Mouse (Mus musculus): ENCODE results near the gene Efhd2. TPM values are rescaled to one million over a fixed set of nuclear protein-coding genes. Genes with fewer than 3 reads are reported as not detected.

Efhd2 gene
- polyA plus RNA-seq, 1 experiment from 2014 or later, result 45.8 TPM

GRCm38 (mm10) chr4:141879875-141880274 is 5.2 kb upstream of the Efhd2 start:
- no peak overlapping the region for H3K27ac ChIP-seq (replicated peaks)
- peaks cover 27% of the 10 kb centered on the region for H3K4me1 ChIP-seq (replicated peaks)
- ATAC-seq (ENCODE audit: insufficient read depth), result no peak
- H3K36me3 ChIP-seq (replicated peaks), result no peaks in the 10 kb centered on the region
- 64% methylated on average over 9 of the region's 9 CpGs for WGBS (ENCODE audit: insufficient replicate concordance)
- no peak overlapping the region for H3K4me3 ChIP-seq (replicated peaks)
- no peak overlapping the region for H3K9ac ChIP-seq
- H3K27me3 ChIP-seq, result peaks cover 55% of the 10 kb centered on the region
- no peak overlapping the region for H3K4me2 ChIP-seq
- H3K9me3 ChIP-seq (replicated peaks), result no peaks in the 10 kb centered on the region

GRCm38 (mm10) chr4:141879074-141879473 is 4.4 kb upstream of the Efhd2 start:
- Histone ChIP-seq H3K27me3 (peaks cover 55% of the 10 kb centered on the region), H3K4me3 (replicated peaks) (no peak overlapping the region), H3K4me2 (no peak overlapping the region), H3K36me3 (replicated peaks) (no peaks in the 10 kb centered on the region), H3K27ac (replicated peaks) (no peak overlapping the region), H3K9me3 (replicated peaks) (no peaks in the 10 kb centered on the region), H3K9ac (no peak overlapping the region), H3K4me1 (replicated peaks) (peaks cover 32% of the 10 kb centered on the region)
- no peak for ATAC-seq (ENCODE audit: insufficient read depth)
- 50% methylated on average over 4 of the region's 4 CpGs for WGBS (ENCODE audit: insufficient replicate concordance)

GRCm38 (mm10) chr4:141878621-141879020 is 3.9 kb upstream of the Efhd2 start:
- no peak overlapping the region for H3K9ac ChIP-seq
- no peak for ATAC-seq (ENCODE audit: insufficient read depth)
- peaks cover 53% of the 10 kb centered on the region for H3K27me3 ChIP-seq
- H3K4me3 ChIP-seq (replicated peaks), result no peak overlapping the region
- peaks cover 36% of the 10 kb centered on the region for H3K4me1 ChIP-seq (replicated peaks)
- H3K36me3 ChIP-seq (replicated peaks), result no peaks in the 10 kb centered on the region
- H3K4me2 ChIP-seq, result no peak overlapping the region
- H3K27ac ChIP-seq (replicated peaks), result no peak overlapping the region
- H3K9me3 ChIP-seq (replicated peaks), result no peaks in the 10 kb centered on the region
- 35% methylated on average over 7 of the region's 7 CpGs for WGBS (ENCODE audit: insufficient replicate concordance)

- peak overlapping the region; percentile 29; the same call in 1 of the 2 replicates for H3K9ac ChIP-seq
- peaks cover 45% of the 10 kb centered on the region for H3K27me3 ChIP-seq
- H3K4me3 ChIP-seq (replicated peaks), result peak overlapping the region; percentile 87
- H3K9me3 ChIP-seq (replicated peaks), result no peaks in the 10 kb centered on the region
- peaks cover 58% of the 10 kb centered on the region for H3K4me1 ChIP-seq (replicated peaks)
- H3K4me2 ChIP-seq, result peak overlapping the region; percentile 99
- H3K36me3 ChIP-seq (replicated peaks), result peaks cover 6% of the 10 kb centered on the region
- no peak for ATAC-seq (ENCODE audit: insufficient read depth)
- peak overlapping the region; percentile 88 for H3K27ac ChIP-seq (replicated peaks)
- 11% methylated on average over 8 of the region's 8 CpGs for WGBS (ENCODE audit: insufficient replicate concordance)
These were observed 875 bp upstream of the Efhd2 start for GRCm38 (mm10) chr4:141875481-141876108.

- Histone ChIP-seq H3K9ac (peak overlapping the region; percentile 84), H3K36me3 (replicated peaks) (peaks cover 13% of the 10 kb centered on the region), H3K4me1 (replicated peaks) (peaks cover 73% of the 10 kb centered on the region), H3K4me2 (peak overlapping the region; percentile 99), H3K27ac (replicated peaks) (peak overlapping the region; percentile 88), H3K4me3 (replicated peaks) (peak overlapping the region; percentile 87), H3K27me3 (peaks cover 33% of the 10 kb centered on the region), H3K9me3 (replicated peaks) (no peaks in the 10 kb centered on the region)
- no peak for ATAC-seq (ENCODE audit: insufficient read depth)
- 1% methylated on average over 19 of the region's 19 CpGs for WGBS (ENCODE audit: insufficient replicate concordance)
These were observed 564 bp downstream of the Efhd2 start for GRCm38 (mm10) chr4:141874111-141874600.

- 0 out of 2 replicates have a peak overlapping the region, but pooled peaks have one; percentile 84 for H3K9ac ChIP-seq
- H3K27ac ChIP-seq (replicated peaks), result peak overlapping the region; percentile 31; the same call in 1 of the 2 replicates
- peaks cover 22% of the 10 kb centered on the region for H3K27me3 ChIP-seq
- no peak for ATAC-seq (ENCODE audit: insufficient read depth)
- peaks cover 18% of the 10 kb centered on the region for H3K36me3 ChIP-seq (replicated peaks)
- peak overlapping the region; percentile 99 for H3K4me2 ChIP-seq
- H3K4me3 ChIP-seq (replicated peaks), result peak overlapping the region; percentile 87
- H3K4me1 ChIP-seq (replicated peaks), result peaks cover 81% of the 10 kb centered on the region
- WGBS (ENCODE audit: insufficient replicate concordance), result 74% methylated on average over 9 of the region's 9 CpGs
- H3K9me3 ChIP-seq (replicated peaks), result no peaks in the 10 kb centered on the region
These were observed 1.7 kb downstream of the Efhd2 start for GRCm38 (mm10) chr4:141872977-141873376.

GRCm38 (mm10) chr4:141871909-141872308 is 2.8 kb downstream of the Efhd2 start:
- Histone ChIP-seq H3K4me1 (replicated peaks) (peaks cover 90% of the 10 kb centered on the region), H3K27me3 (0 out of 2 replicates have a peak, but pooled peaks cover 11% of the 10 kb centered on the region), H3K4me2 (peak overlapping the region; percentile 99), H3K9ac (no peak overlapping the region), H3K9me3 (replicated peaks) (no peaks in the 10 kb centered on the region), H3K36me3 (replicated peaks) (peaks cover 18% of the 10 kb centered on the region), H3K27ac (replicated peaks) (peak overlapping the region; percentile 59), H3K4me3 (replicated peaks) (peak overlapping the region; percentile 87; the same call in 1 of the 2 replicates)
- no peak for ATAC-seq (ENCODE audit: insufficient read depth)
- 75% methylated on average over 9 of the region's 9 CpGs for WGBS (ENCODE audit: insufficient replicate concordance)

- Histone ChIP-seq H3K4me1 (replicated peaks) (peaks cover 86% of the 10 kb centered on the region), H3K9me3 (replicated peaks) (no peaks in the 10 kb centered on the region), H3K4me3 (replicated peaks) (peak overlapping the region; percentile 87; the same call in 1 of the 2 replicates), H3K9ac (no peak overlapping the region), H3K36me3 (replicated peaks) (peaks cover 18% of the 10 kb centered on the region), H3K27me3 (0 out of 2 replicates have a peak, but pooled peaks cover 8% of the 10 kb centered on the region), H3K27ac (replicated peaks) (peak overlapping the region; percentile 59; the same call in 1 of the 2 replicates), H3K4me2 (peak overlapping the region; percentile 99)
- 76% methylated on average over 3 of the region's 3 CpGs for WGBS (ENCODE audit: insufficient replicate concordance)
- no peak for ATAC-seq (ENCODE audit: insufficient read depth)
These were observed 3.4 kb downstream of the Efhd2 start for GRCm38 (mm10) chr4:141871333-141871725.

GRCm38 (mm10) chr4:141870666-141871332 is 3.9 kb downstream of the Efhd2 start:
- no peaks in the 10 kb centered on the region for H3K9me3 ChIP-seq (replicated peaks)
- H3K27me3 ChIP-seq, result 0 out of 2 replicates have a peak, but pooled peaks cover 3% of the 10 kb centered on the region
- WGBS (ENCODE audit: insufficient replicate concordance), result 67% methylated on average over 11 of the region's 11 CpGs
- ATAC-seq (ENCODE audit: insufficient read depth), result no peak
- peaks cover 81% of the 10 kb centered on the region for H3K4me1 ChIP-seq (replicated peaks)
- H3K4me2 ChIP-seq, result peak overlapping the region; percentile 99
- peak overlapping the region; percentile 53; the same call in 1 of the 2 replicates for H3K27ac ChIP-seq (replicated peaks)
- no peak overlapping the region for H3K9ac ChIP-seq
- H3K4me3 ChIP-seq (replicated peaks), result 0 out of 2 replicates have a peak overlapping the region, but pooled peaks have one; percentile 87
- peaks cover 19% of the 10 kb centered on the region for H3K36me3 ChIP-seq (replicated peaks)

- no peaks in the 10 kb centered on the region for H3K9me3 ChIP-seq (replicated peaks)
These were observed 5.1 kb downstream of the Efhd2 start for GRCm38 (mm10) chr4:141869436-141870215.

More at GRCm38 (mm10) chr4:141869436-141870215, 5.1 kb downstream of the Efhd2 start:
- Histone ChIP-seq H3K4me3 (replicated peaks) (no peak overlapping the region), H3K27ac (replicated peaks) (peak overlapping the region; percentile 38; the same call in 1 of the 2 replicates), H3K9ac (0 out of 2 replicates have a peak overlapping the region, but pooled peaks have one; percentile 12), H3K4me2 (no peak overlapping the region), H3K27me3 (no peaks in the 10 kb centered on the region), H3K4me1 (replicated peaks) (peaks cover 79% of the 10 kb centered on the region), H3K36me3 (replicated peaks) (peaks cover 25% of the 10 kb centered on the region)
- no peak for ATAC-seq (ENCODE audit: insufficient read depth)
- 53% methylated on average over 5 of the region's 5 CpGs for WGBS (ENCODE audit: insufficient replicate concordance)

All from liver, embryonic 15.5 days (tissue).